9 mouse cellular contexts compared by ENCODE assay signal in genomic region chr2:150765619-150766018, GRCm38 (mm10). TPM values are rescaled to one million over a fixed set of nuclear protein-coding genes. Genes with fewer than 3 reads are reported as not detected.
DNase-seq lines count a peak whose midpoint lies in the region; ATAC-seq lines count a peak whose summit lies in the region.
"Had no signal": no experiment of that assay in that cellular context is flagged by ENCODE, and none has a peak within 500 bp of the region (broad histone marks: within the 10 kb centered on the region; RNA-seq: fewer than 3 reads in every experiment).

No protein-coding gene starts in this region.

- peak; percentile 22 to 45 for DNase-seq in adrenal gland, postnatal 36 days
- DNase-seq in adrenal gland, postnatal 25 days: no peak
- no peak for DNase-seq in lung, postnatal 36 days
- peak; percentile 31 for DNase-seq in midbrain, embryonic 14.5 days
- no peak for DNase-seq in gastrocnemius, postnatal 14 days
- DNase-seq: kidney, postnatal 4 days had no signal

- peaks cover 14% of the 10 kb centered on the region for H3K4me1 ChIP-seq in lung, embryonic 16.5 days (replicated peaks; ENCODE audit: control insufficient read depth, insufficient read depth, low read length)
- H3K4me1 ChIP-seq in heart, embryonic 13.5 days: peaks cover 58% of the 10 kb centered on the region
- no peaks in the 10 kb centered on the region for H3K4me1 ChIP-seq in midbrain, embryonic 14.5 days (ENCODE audit: control insufficient read depth, insufficient read depth, low read length)

- peak; percentile 13; the same call in 1 of the 2 replicates for ATAC-seq in lung, embryonic 16.5 days (ENCODE audit: low read depth)
- no peak for ATAC-seq in heart, embryonic 13.5 days (ENCODE audit: extremely low read depth, insufficient number of reproducible peaks, low FRiP score, low TSS enrichment)
- ATAC-seq in midbrain, embryonic 14.5 days (ENCODE audit: low FRiP score, low TSS enrichment): peak; percentile 53; the same call in 1 of the 2 replicates
- ATAC-seq in erythroblast, adult 5-6 weeks (replicated peaks; ENCODE audit: low FRiP score, poor library complexity, severe bottlenecking): no peak

- H3K27me3 ChIP-seq in lung, embryonic 16.5 days (ENCODE audit: control insufficient read depth, insufficient read depth, low read depth, low read length): no peaks in the 10 kb centered on the region
- no peaks in the 10 kb centered on the region for H3K27me3 ChIP-seq in heart, embryonic 13.5 days (replicated peaks)
- H3K27me3 ChIP-seq in midbrain, embryonic 14.5 days (ENCODE audit: control insufficient read depth, insufficient read depth, low read length): no peaks in the 10 kb centered on the region

- peaks cover 15% of the 10 kb centered on the region for H3K36me3 ChIP-seq in lung, embryonic 16.5 days (ENCODE audit: control insufficient read depth, insufficient read depth, low read length)
- H3K36me3 ChIP-seq in heart, embryonic 13.5 days: peaks cover 51% of the 10 kb centered on the region
- H3K36me3 ChIP-seq in midbrain, embryonic 14.5 days (ENCODE audit: control insufficient read depth, insufficient read depth, low read length): peaks cover 74% of the 10 kb centered on the region

- WGBS in lung, embryonic 16.5 days: 53% methylated on average over 2 of the region's 2 CpGs
- WGBS in heart, embryonic 13.5 days: 36% methylated on average over 2 of the region's 2 CpGs
- 54% methylated on average over 2 of the region's 2 CpGs for WGBS in midbrain, embryonic 14.5 days

- H3K4me3 ChIP-seq in lung, embryonic 16.5 days (ENCODE audit: low read length): no peak overlapping the region
- no peak overlapping the region for H3K4me3 ChIP-seq in heart, embryonic 13.5 days
- H3K4me3 ChIP-seq in midbrain, embryonic 14.5 days (replicated peaks; ENCODE audit: low read depth, low read length): no peak overlapping the region

- no peaks in the 10 kb centered on the region for H3K9me3 ChIP-seq in lung, embryonic 16.5 days (ENCODE audit: control insufficient read depth, low read length)
- H3K9me3 ChIP-seq in heart, embryonic 13.5 days: peaks cover under 1% of the 10 kb centered on the region; the same call in 1 of the 2 replicates
- H3K9me3 ChIP-seq in midbrain, embryonic 14.5 days (ENCODE audit: control insufficient read depth, low read length): no peaks in the 10 kb centered on the region

- no peak overlapping the region for H3K9ac ChIP-seq in lung, embryonic 16.5 days (ENCODE audit: low read length)
- peak overlapping the region; percentile 51 for H3K9ac ChIP-seq in heart, embryonic 13.5 days
- H3K9ac ChIP-seq in midbrain, embryonic 14.5 days (replicated peaks; ENCODE audit: low read length): no peak overlapping the region

- peak overlapping the region; percentile 38 for H3K27ac ChIP-seq in lung, embryonic 16.5 days (ENCODE audit: low read length)
- H3K27ac ChIP-seq in heart, embryonic 13.5 days (replicated peaks): peak overlapping the region; percentile 98
- 0 out of 2 replicates have a peak overlapping the region, but pooled peaks have one; percentile 33 for H3K27ac ChIP-seq in midbrain, embryonic 14.5 days (replicated peaks; ENCODE audit: low read depth, low read length)

- intact Hi-C loops in gastrocnemius, postnatal 14 days (cut with DNase I; ENCODE audit: low total_unique reads): no loop called here

- no peak overlapping the region for H3K4me2 ChIP-seq in lung, embryonic 16.5 days (ENCODE audit: low read depth, low read length)
- no peak overlapping the region for H3K4me2 ChIP-seq in heart, embryonic 13.5 days
- H3K4me2 ChIP-seq in midbrain, embryonic 14.5 days (ENCODE audit: low read length): no peak overlapping the region

RNA-seq across cellular contexts. Expression of gene Entpd6, which starts 16.8 kb away (rescaled TPM):
- 10 to 100 TPM in 1 of 2 experiments, 1 to 10 TPM in 1; 7.2 to 11.4 TPM for total RNA-seq in adrenal gland, postnatal 36 days (2021)
- total RNA-seq in adrenal gland, postnatal 25 days (2021): 7.0 and 7.9 TPM in 2 replicates
- 29.8 and 29.9 TPM in 2 replicates for polyA plus RNA-seq in lung, embryonic 16.5 days (2015; fragmentation: Nextera tagmentation; extraction: Ambion mirVana)
- polyA plus RNA-seq in heart, embryonic 13.5 days (2015; fragmentation: Nextera tagmentation; extraction: Ambion mirVana): 22.5 and 23.1 TPM in 2 replicates
- 46.1 and 50.8 TPM in 2 replicates for polyA plus RNA-seq in midbrain, embryonic 14.5 days (2014; fragmentation: Nextera tagmentation; extraction: Ambion mirVana)
- 1 to 10 TPM; 5.5 to 6.6 TPM for total RNA-seq in gastrocnemius, postnatal 14 days (2021)
- 1.3 and 2.3 TPM in 2 replicates for total RNA-seq in erythroblast, adult 5-6 weeks (2015; ENCODE audit: low replicate concordance)
- total RNA-seq in erythroblast, adult 5-6 weeks (2017; ENCODE audit: low replicate concordance): 0.56 and 2.6 TPM in 2 replicates

RNA-seq across cellular contexts. Expression of gene Pygb, which starts 20.9 kb away (rescaled TPM):
- total RNA-seq in adrenal gland, postnatal 36 days (2021): 10 to 100 TPM; 41.5 to 42.6 TPM
- 38.5 and 40.8 TPM in 2 replicates for total RNA-seq in adrenal gland, postnatal 25 days (2021)
- 92.4 and 94.3 TPM in 2 replicates for polyA plus RNA-seq in lung, embryonic 16.5 days (2015; fragmentation: Nextera tagmentation; extraction: Ambion mirVana)
- 185 and 195 TPM in 2 replicates for polyA plus RNA-seq in heart, embryonic 13.5 days (2015; fragmentation: Nextera tagmentation; extraction: Ambion mirVana)
- polyA plus RNA-seq in midbrain, embryonic 14.5 days (2014; fragmentation: Nextera tagmentation; extraction: Ambion mirVana): 62.2 and 64.5 TPM in 2 replicates
- 10 to 100 TPM; 10.6 to 12.3 TPM for total RNA-seq in gastrocnemius, postnatal 14 days (2021)
- 2.1 and 2.3 TPM in 2 replicates for total RNA-seq in erythroblast, adult 5-6 weeks (2015; ENCODE audit: low replicate concordance)
- 6.6 and 8.8 TPM in 2 replicates for total RNA-seq in erythroblast, adult 5-6 weeks (2017; ENCODE audit: low replicate concordance)

Comparison
In these comparisons a context has a peak if more than half of its experiments do, and no peak if none do; other contexts are left out.
1. DNase-seq: peak in adrenal gland, postnatal 36 days (2 of 2) and midbrain, embryonic 14.5 days (single experiment); none in adrenal gland, postnatal 25 days (single experiment), lung, postnatal 36 days (single experiment) and gastrocnemius, postnatal 14 days (single experiment).
2. ATAC-seq: peak in lung, embryonic 16.5 days (single experiment) and midbrain, embryonic 14.5 days (single experiment); none in heart, embryonic 13.5 days (single experiment) and erythroblast, adult 5-6 weeks (single experiment).
3. H3K27ac ChIP-seq: peak in every context shown above with its lines; median percentile 98 in heart, embryonic 13.5 days; 38 in lung, embryonic 16.5 days; 33 in midbrain, embryonic 14.5 days.